Mouse (Mus musculus) myocyte (in vitro differentiated cells): ENCODE data around the gene Slc7a6. TPM values are rescaled to one million over a fixed set of nuclear protein-coding genes. Genes with fewer than 3 reads are reported as not detected.

Experiments
- H3K27me3 ChIP-seq: one replicate; pipeline ENCODE4 v1.6.1; 2011; ENCODE audit not compliant: control insufficient read depth, insufficient read depth, insufficient read length
- H3K36me3 ChIP-seq: one replicate; pipeline ENCODE4 v1.6.1; 2011; ENCODE audit not compliant: control insufficient read depth, insufficient read depth
- H3K4me2 ChIP-seq: one replicate; pipeline ENCODE4 v1.6.1; 2011; ENCODE audit warnings: low read depth, control low read depth
- H3K4me3 ChIP-seq: one replicate; pipeline ENCODE4 v1.5.1; 2011; ENCODE audit warnings: mild to moderate bottlenecking, control low read depth, moderate library complexity
- H3K79me2 ChIP-seq: one replicate; pipeline ENCODE4 v1.6.1; 2011; ENCODE audit not compliant: control insufficient read depth, insufficient read depth
- H3ac ChIP-seq: one replicate; pipeline ENCODE4 v1.6.1; 2011; ENCODE audit not compliant: control insufficient read depth, insufficient read length
- CEBPB ChIP-seq: IDR thresholded peaks from 2 replicates; pipeline ENCODE4 v1.6.1; 2011; ENCODE audit warnings: mild to moderate bottlenecking, moderate library complexity; ENCODE audit not compliant: poor library complexity, insufficient read depth, severe bottlenecking
- E2F4 ChIP-seq: IDR thresholded peaks from one replicate; pipeline ENCODE4 v1.6.1; 2011; ENCODE audit warnings: mild to moderate bottlenecking, control low read depth, moderate library complexity; ENCODE audit not compliant: insufficient read depth
- MAX ChIP-seq: IDR thresholded peaks from one replicate; pipeline ENCODE4 v1.6.1; 2011; ENCODE audit warnings: low read depth, mild to moderate bottlenecking, control low read depth
- MYOD1 ChIP-seq, 3 experiments: IDR thresholded peaks; one replicate each; pipeline ENCODE4 v1.6.1; 2011; ENCODE audit warnings: control low read depth in 2 of 3, low read depth in 2 of 3, mild to moderate bottlenecking in 2 of 3, moderate library complexity in 1 of 3; ENCODE audit not compliant: insufficient read length in 2 of 3, control insufficient read depth in 1 of 3
- MYOG ChIP-seq, 3 experiments: IDR thresholded peaks; one replicate each; pipeline ENCODE4 v1.6.1; 2011; ENCODE audit warnings: control low read depth in 2 of 3, low read depth in 2 of 3, mild to moderate bottlenecking in 2 of 3; ENCODE audit not compliant: insufficient read length in 2 of 3, control insufficient read depth in 1 of 3, insufficient read depth in 1 of 3
- POLR2A ChIP-seq: IDR thresholded peaks from one replicate; pipeline ENCODE4 v1.6.1; 2011; ENCODE audit warnings: low read depth, mild to moderate bottlenecking, control low read depth, moderate library complexity; ENCODE audit not compliant: insufficient read length
- POLR2AphosphoS2 ChIP-seq: IDR thresholded peaks from one replicate; pipeline ENCODE4 v1.6.1; 2011; ENCODE audit warnings: low read depth, control low read depth; ENCODE audit not compliant: insufficient read length
- REST ChIP-seq: IDR thresholded peaks from one replicate; pipeline ENCODE4 v1.6.1; 2011; ENCODE audit warnings: mild to moderate bottlenecking, control low read depth, moderate library complexity; ENCODE audit not compliant: insufficient read depth, insufficient read length
- SRF ChIP-seq: IDR thresholded peaks from one replicate; pipeline ENCODE4 v1.6.1; 2011; ENCODE audit warnings: low read depth; ENCODE audit not compliant: control insufficient read depth, insufficient read length
- TCF12 ChIP-seq: IDR thresholded peaks from one replicate; pipeline ENCODE4 v1.6.1; 2011; ENCODE audit warnings: mild to moderate bottlenecking, control low read depth; ENCODE audit not compliant: poor library complexity, insufficient read depth, severe bottlenecking
- TCF3 ChIP-seq: IDR thresholded peaks from one replicate; pipeline ENCODE4 v1.6.1; 2011; ENCODE audit warnings: low read depth, control low read depth; ENCODE audit not compliant: insufficient read length
- USF1 ChIP-seq: IDR thresholded peaks from one replicate; pipeline ENCODE4 v1.6.1; 2011; ENCODE audit warnings: low read depth, mild to moderate bottlenecking, control low read depth, moderate library complexity
- polyA plus RNA-seq: library from polyadenylated mRNA; unstranded; fragments of >200 nt; fragmentation: generic; extraction: Trizol; gene quantifications from one replicate; pipeline ENCODE4 v1.2.1, GENCODE M21; 2012; ENCODE audit warnings: missing spikeins

Slc7a6 gene
- polyA plus RNA-seq, 1 experiment: 12.8 TPM

GRCm38 (mm10) chr8:106135672-106136071 lies 33.0 kb upstream of the Slc7a6 start:
- no peak overlapping the region for H3ac ChIP-seq
- TF ChIP-seq SRF: no peak
- TF ChIP-seq E2F4: no peak
- no peak for TF ChIP-seq POLR2AphosphoS2
- no peak for TF ChIP-seq MYOG (IDR thresholded peaks at IDR 0.05; ENCODE audit: control insufficient read depth in 1 of 3, insufficient read depth in 1 of 3, insufficient read length in 2 of 3, low read depth in 2 of 3)
- TF ChIP-seq POLR2A: no peak
- no peak for TF ChIP-seq REST
- no peak for TF ChIP-seq MYOD1 (IDR thresholded peaks at IDR 0.05; ENCODE audit: control insufficient read depth in 1 of 3, insufficient read length in 2 of 3, low read depth in 2 of 3)
- no peak for TF ChIP-seq CEBPB
- TF ChIP-seq TCF3: no peak
- no peak for TF ChIP-seq MAX
- no peak for TF ChIP-seq USF1
- TF ChIP-seq TCF12: no peak
- no peaks in the 10 kb centered on the region for H3K79me2 ChIP-seq
- peaks cover 4% of the 10 kb centered on the region for H3K36me3 ChIP-seq
- H3K4me2 ChIP-seq: no peak overlapping the region
- no peak overlapping the region for H3K4me3 ChIP-seq
- H3K27me3 ChIP-seq: no peaks in the 10 kb centered on the region

- H3K27me3 ChIP-seq: no peaks in the 10 kb centered on the region
- no peaks in the 10 kb centered on the region for H3K36me3 ChIP-seq
- TF ChIP-seq MYOD1 (IDR thresholded peaks at IDR 0.05; ENCODE audit: control insufficient read depth in 1 of 3, insufficient read length in 2 of 3, low read depth in 2 of 3) (peak in 1 of 3 experiments; percentile 54), USF1 (no peak)
- no peak within 1 kb of the TSS for H3ac ChIP-seq
- H3K4me3 ChIP-seq: peak within 1 kb of the TSS; percentile 37
- peak within 1 kb of the TSS; percentile 92 for H3K4me2 ChIP-seq
- no peaks in the 10 kb centered on the region for H3K79me2 ChIP-seq
Observed at GRCm38 (mm10) chr8:106136156-106137130, 32.2 kb upstream of the Slc7a6 start, which contains the start of gene Esrp2. Gene Esrp2, minus strand, starts transcription at chr8:106136974.

- H3ac ChIP-seq: no peak overlapping the region
- TF ChIP-seq USF1 (no peak), CEBPB (no peak), TCF3 (no peak), MAX (no peak), SRF (no peak), TCF12 (no peak), MYOD1 (IDR thresholded peaks at IDR 0.05; ENCODE audit: control insufficient read depth in 1 of 3, insufficient read length in 2 of 3, low read depth in 2 of 3) (no peak), POLR2A (no peak), E2F4 (no peak), MYOG (IDR thresholded peaks at IDR 0.05; ENCODE audit: control insufficient read depth in 1 of 3, insufficient read depth in 1 of 3, insufficient read length in 2 of 3, low read depth in 2 of 3) (no peak), REST (no peak), POLR2AphosphoS2 (no peak)
- H3K27me3 ChIP-seq: no peaks in the 10 kb centered on the region
- H3K36me3 ChIP-seq: no peaks in the 10 kb centered on the region
- H3K4me3 ChIP-seq: peak overlapping the region; percentile 37
- no peaks in the 10 kb centered on the region for H3K79me2 ChIP-seq
- H3K4me2 ChIP-seq: peak overlapping the region; percentile 92
Observed at GRCm38 (mm10) chr8:106137218-106137905, 31.3 kb upstream of the Slc7a6 start.

- Histone ChIP-seq H3K36me3 (no peaks in the 10 kb centered on the region), H3K4me3 (peak overlapping the region; percentile 37), H3K79me2 (no peaks in the 10 kb centered on the region), H3K4me2 (peak overlapping the region; percentile 92), H3ac (no peak overlapping the region), H3K27me3 (no peaks in the 10 kb centered on the region)
- TF ChIP-seq POLR2AphosphoS2: peak; percentile 73
- no peak for TF ChIP-seq TCF12
- peak; percentile 71 for TF ChIP-seq POLR2A
Observed at GRCm38 (mm10) chr8:106137906-106138477, 30.7 kb upstream of the Slc7a6 start.
